Mouse (Mus musculus): ENCODE data around the gene Tyw3.

Gene Tyw3

DNA sequence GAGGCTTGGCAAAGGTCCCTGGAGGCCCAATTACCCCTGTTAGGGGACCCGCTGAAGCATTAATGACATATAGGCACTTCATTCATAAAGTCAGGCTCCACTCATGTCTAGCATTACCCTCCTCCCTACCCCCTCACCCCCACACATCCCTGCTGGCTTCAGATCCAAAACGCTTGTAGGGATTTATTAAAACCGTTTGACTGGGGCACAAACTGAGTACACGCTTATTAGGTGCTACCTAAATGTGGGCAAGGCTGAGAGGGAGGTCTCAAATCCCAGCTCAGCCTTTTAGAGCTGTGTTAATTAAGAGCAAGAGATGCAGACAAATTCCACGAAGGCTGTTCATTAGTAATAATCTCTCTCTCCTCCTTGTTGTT is 45.9 kb downstream of the Tyw3 start:
- DNase-seq, result no peak

DNA sequence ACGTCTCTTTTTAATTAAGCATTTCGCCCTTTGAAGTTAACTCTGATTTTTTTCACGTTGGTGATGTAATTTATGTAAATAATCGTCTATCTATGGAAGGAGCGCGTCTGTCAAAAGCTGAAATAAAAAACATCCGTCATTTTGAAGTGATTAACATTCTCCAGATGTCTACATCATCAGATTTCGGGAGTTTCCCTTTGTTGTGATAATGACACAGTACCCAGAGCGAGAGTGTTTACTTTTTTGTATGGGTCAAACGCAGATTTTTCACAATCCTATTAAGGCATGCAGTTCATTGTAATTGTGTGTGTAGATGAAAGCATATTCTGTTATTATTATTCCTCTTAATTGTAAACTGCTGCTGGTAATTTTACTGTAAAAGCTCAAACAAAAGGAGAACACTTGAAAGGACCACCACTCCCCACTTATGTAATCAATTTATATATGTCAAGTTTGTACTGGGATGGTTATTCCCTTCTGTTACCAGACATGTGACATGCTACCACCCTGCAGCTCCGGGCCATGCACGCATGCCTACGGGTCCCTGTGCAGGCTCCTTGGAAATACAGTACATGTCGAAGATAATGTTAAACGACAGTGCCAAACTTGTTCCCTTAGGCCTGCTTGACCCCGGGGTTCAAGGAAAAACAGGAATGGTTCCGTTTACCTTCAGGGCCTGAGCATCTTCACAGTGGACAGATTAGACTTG is 46.4 kb downstream of the Tyw3 start:
- DNase-seq, result no peak

DNA sequence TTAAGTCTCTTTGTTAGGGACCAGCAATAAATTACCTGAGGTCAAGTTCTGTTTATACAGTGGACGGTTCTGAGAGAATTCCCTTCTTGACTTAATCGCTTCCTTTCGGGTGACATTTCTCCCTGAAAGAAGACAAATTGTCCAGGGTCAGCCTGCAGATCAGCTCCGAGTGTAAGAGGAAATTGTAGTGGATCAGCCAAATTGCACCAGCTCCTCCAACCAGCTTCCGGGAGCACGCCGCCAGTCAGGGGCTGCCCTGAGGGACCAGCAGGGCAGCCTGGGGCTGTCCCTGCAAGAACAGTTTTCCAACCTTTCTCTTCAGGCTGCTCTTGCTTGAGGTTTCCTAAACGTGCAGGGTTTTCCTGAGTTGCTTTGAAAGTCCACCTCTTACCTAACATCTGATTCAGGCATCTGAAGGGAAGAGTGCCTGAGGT is 48.0 kb downstream of the Tyw3 start:
- no peak for DNase-seq

DNA sequence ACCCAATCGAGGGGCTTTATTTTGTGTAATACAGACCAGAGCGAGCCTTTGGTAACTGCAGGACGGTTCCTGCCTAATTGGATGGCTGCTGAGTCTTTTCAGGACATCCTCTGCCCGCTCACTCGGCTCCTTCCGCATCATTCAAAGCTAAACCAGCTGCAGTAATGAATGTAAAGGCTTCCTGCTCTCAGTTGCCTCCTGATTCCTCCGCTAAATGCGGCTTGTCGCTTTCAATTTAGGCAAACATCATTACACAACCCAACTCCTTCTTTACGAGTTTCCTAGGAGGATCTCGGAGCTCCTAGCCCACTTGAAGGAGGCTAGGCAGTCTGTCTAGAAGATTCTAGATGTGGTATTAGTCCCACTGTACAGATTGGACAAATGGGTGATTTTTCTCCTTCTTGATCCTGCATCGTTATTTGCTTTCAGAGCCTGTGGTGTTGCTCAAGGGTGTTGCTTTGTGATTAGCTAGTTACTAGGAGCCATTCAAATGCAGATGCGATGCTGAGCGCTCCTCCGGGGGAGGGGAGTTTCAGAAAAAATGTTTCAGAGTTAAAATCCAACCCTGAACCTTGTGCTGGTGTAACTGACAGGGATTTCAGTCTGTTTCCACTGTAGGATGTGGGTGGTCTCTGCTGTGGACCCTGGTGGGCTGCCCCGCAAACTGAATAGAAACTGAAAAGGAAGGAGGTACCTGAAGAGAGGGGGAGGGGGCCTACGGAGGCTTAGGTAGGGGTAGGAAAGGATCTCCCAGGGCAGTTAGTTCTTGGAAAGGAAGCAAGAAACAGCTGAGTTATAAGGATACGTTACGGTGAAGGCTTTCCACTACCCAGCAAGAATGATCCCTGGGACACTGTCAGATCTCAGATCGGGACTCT is 49.1 kb downstream of the Tyw3 start:
- DNase-seq, result no peak

DNA sequence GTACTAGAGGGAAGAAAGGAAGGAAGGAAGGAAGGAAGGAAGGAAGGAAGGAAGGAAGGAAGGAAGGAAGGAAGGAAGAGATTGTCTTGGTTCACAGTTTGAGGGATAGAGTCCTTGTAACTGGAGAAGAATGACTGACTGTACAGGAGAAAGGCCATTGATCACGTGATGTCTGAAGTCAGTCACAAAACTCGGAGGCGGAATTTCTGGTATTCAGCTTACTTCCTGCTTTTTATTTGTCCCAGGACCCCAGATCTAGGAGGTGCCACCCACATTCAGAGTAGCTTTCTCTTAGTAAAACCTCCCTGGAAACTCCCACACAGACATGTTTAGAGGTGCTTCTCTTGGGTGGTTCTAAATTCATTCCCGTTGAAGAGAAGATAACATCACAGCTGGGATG is 50.7 kb downstream of the Tyw3 start:
- DNase-seq, result no peak

DNA sequence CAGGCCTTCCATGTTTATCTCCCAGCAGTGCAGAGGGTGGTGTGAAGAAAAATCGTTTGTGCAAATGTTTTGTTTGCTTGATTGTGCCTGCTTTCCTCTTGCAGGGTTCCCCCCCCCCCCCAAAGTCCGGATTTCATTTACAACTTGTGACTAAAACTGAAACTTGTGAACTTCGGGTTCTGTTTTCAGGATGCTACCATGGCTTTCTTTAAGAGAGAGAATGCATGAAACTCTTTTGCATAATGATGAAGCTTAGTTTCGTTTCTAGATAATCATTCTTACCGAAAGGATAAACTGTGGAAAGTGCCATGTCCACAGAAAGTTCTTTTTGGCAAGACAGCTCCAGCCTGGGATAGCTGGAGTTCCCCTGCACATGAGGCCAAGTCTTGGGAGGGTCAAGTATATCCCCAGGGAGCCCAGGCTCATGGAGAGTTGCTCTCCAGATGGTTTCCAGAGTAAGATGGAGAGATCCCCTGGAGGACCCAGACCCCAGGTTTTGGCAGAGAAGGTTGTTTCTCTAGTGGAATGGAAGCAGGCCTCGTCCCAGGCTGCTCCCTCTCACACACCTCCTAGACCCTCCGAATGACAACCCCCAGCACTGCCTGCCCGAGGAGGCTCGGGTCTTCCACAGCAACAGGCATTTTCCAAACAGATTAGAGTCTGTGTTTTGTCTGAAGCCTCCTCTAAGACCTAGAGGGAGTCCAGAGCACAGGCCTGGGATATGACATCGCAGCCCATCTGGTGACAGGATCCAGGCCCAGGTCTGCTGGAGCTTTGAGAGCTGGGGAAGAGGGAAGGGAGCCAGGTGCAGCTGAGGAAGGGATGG is 56.6 kb downstream of the Tyw3 start:
- no peak for DNase-seq

DNA sequence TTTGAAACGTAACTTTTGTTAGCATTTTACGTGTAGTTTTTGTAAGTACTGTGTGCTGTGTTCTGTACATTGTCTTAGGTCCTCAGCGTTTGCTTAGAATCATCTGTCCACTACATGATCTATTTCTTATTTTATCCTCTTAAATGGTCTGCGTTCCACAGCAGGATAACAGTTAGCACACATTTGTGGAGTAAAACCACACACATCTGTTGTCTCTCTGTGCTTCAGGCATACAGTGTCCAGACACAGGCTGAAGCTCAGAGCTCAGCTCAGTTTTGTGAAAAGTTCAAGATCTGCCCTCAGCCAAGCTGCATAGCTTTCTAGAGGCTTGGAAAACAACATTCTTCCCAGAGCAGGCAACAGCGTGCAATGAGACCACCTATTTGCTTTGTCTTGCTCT is 60.8 kb downstream of the Tyw3 start:
- DNase-seq, result no peak

DNA sequence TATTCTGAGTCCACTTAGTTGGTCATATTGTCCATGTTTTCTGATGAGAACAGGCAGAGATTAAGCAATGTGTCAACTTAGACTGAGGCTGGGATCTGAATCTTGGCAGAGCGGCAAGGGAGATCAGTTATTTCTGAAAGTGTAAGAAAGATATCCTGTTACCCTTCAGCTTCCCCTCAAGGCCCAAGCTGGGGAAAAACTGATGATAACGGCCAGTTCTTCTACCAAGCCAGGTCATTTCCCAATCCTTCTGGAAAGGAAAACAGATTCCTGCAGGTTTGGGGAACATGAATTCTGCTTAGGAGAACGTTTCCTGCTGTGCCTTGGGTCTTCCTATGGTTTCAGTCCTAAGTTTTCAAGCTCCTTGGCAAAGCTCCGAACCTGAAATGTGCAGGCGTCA is 63.7 kb downstream of the Tyw3 start:
- peak; percentile 13 for DNase-seq

DNA sequence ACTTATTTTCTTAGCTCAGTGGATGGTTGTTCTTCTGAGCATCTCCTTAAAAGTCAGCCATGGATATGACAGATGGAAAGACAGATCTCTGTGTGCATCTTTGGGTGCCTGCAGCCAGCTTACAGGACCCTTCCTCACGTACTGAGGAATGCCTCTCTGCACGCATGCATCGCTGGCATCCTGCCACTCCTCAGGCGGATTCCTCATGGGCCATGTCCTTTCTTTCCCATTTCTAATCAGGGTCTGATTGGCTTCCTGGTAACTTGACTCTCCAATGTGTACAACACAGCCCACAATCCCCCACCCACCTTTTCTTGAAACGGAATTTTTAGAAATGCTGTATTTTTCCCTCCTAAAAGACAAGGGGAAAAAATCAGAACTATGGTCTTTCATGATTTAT is 67.9 kb downstream of the Tyw3 start:
- no peak for DNase-seq

DNA sequence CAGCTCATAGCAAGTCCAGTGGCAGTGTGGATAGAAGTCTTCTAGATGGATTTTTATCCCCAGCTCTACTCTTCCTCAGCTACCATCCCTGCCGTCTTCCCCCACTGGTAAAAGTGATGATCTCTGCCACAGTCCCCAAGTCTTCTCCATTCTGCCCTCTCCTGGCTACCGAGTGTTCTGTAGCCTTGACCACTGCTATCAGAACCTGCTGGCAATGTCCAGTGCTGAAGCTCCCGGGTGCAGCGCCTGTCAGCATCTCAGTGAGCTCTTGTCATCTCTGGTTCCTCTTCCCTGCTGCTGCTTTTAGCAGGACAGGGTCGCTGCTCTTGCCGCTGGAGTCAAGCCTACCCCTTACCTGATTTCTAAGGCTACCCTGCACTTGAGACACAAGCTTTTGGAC is 70.3 kb downstream of the Tyw3 start:
- DNase-seq, result peak; percentile 22

Measured in lung, postnatal 14 days (tissue).